ENCODE assay signal across 9 mouse cellular contexts in genomic region chr12:111936706-111937550, GRCm38 (mm10). TPM values are rescaled to one million over a fixed set of nuclear protein-coding genes. Genes with fewer than 3 reads are reported as not detected.
DNase-seq lines count a peak whose midpoint lies in the region; ATAC-seq lines count a peak whose summit lies in the region.
"Had no signal": no experiment of that assay in that cellular context is flagged by ENCODE, and none has a peak within 500 bp of the region (broad histone marks: within the 10 kb centered on the region; RNA-seq: fewer than 3 reads in every experiment).

No protein-coding gene starts in this region.

- no peak for DNase-seq in neural tube, embryonic 10.5 days (ENCODE audit: extremely low spot score, low spot score)
- DNase-seq in spleen, adult 12 weeks (ENCODE audit: low spot score), result no peak
- DNase-seq in cerebellum, adult 8-10 months, result no peak
- no peak for DNase-seq in spleen, adult 18-20 months

- H3K36me3 ChIP-seq in neural tube, embryonic 13.5 days, result no peaks in the 10 kb centered on the region
- no peaks in the 10 kb centered on the region for H3K36me3 ChIP-seq in forebrain, embryonic 12.5 days (replicated peaks)
- H3K36me3 ChIP-seq in kidney, embryonic 14.5 days (ENCODE audit: control insufficient read depth, insufficient read depth, low read length), result no peaks in the 10 kb centered on the region
- H3K36me3 ChIP-seq in lung, embryonic 16.5 days (ENCODE audit: control insufficient read depth, insufficient read depth, low read length), result no peaks in the 10 kb centered on the region

- peak overlapping the region; percentile 3; the same call in 1 of the 2 replicates for H3K9ac ChIP-seq in neural tube, embryonic 13.5 days
- no peak overlapping the region for H3K9ac ChIP-seq in forebrain, embryonic 12.5 days
- peak overlapping the region; percentile 31; the same call in 1 of the 2 replicates for H3K9ac ChIP-seq in kidney, embryonic 14.5 days (ENCODE audit: low read depth, low read length)
- H3K9ac ChIP-seq in lung, embryonic 16.5 days (ENCODE audit: low read length), result peak overlapping the region; percentile 49

- 42% methylated on average over 24 of the region's 24 CpGs for WGBS in neural tube, embryonic 13.5 days
- WGBS in forebrain, embryonic 12.5 days, result 43% methylated on average over 24 of the region's 24 CpGs
- WGBS in kidney, embryonic 14.5 days, result 36% methylated on average over 24 of the region's 24 CpGs
- 22% methylated on average over 24 of the region's 24 CpGs for WGBS in lung, embryonic 16.5 days

- H3K9me3 ChIP-seq in neural tube, embryonic 13.5 days, result no peaks in the 10 kb centered on the region
- no peaks in the 10 kb centered on the region for H3K9me3 ChIP-seq in forebrain, embryonic 12.5 days
- H3K9me3 ChIP-seq in kidney, embryonic 14.5 days (ENCODE audit: control insufficient read depth, low read length), result no peaks in the 10 kb centered on the region
- no peaks in the 10 kb centered on the region for H3K9me3 ChIP-seq in lung, embryonic 16.5 days (ENCODE audit: control insufficient read depth, low read length)
- H3K9me3 ChIP-seq: megakaryocyte, embryonic 14.5 days had no signal

- no peak overlapping the region for H3K4me3 ChIP-seq in neural tube, embryonic 13.5 days
- no peak overlapping the region for H3K4me3 ChIP-seq in forebrain, embryonic 12.5 days (replicated peaks)
- H3K4me3 ChIP-seq in kidney, embryonic 14.5 days (ENCODE audit: low read length), result no peak overlapping the region
- no peak overlapping the region for H3K4me3 ChIP-seq in lung, embryonic 16.5 days (ENCODE audit: low read length)
- H3K4me3 ChIP-seq: megakaryocyte, embryonic 14.5 days had no signal

- H3K4me1 ChIP-seq in neural tube, embryonic 13.5 days (replicated peaks), result peaks cover 21% of the 10 kb centered on the region
- peaks cover 21% of the 10 kb centered on the region for H3K4me1 ChIP-seq in forebrain, embryonic 12.5 days
- H3K4me1 ChIP-seq in kidney, embryonic 14.5 days (ENCODE audit: control insufficient read depth, insufficient read depth, low read length), result peaks cover 47% of the 10 kb centered on the region
- peaks cover 64% of the 10 kb centered on the region for H3K4me1 ChIP-seq in lung, embryonic 16.5 days (replicated peaks; ENCODE audit: control insufficient read depth, insufficient read depth, low read length)

- no peaks in the 10 kb centered on the region for H3K27me3 ChIP-seq in neural tube, embryonic 13.5 days
- no peaks in the 10 kb centered on the region; the same call in 1 of the 2 replicates for H3K27me3 ChIP-seq in forebrain, embryonic 12.5 days
- no peaks in the 10 kb centered on the region for H3K27me3 ChIP-seq in kidney, embryonic 14.5 days (ENCODE audit: control insufficient read depth, insufficient read depth, low read length)
- no peaks in the 10 kb centered on the region for H3K27me3 ChIP-seq in lung, embryonic 16.5 days (ENCODE audit: control insufficient read depth, insufficient read depth, low read depth, low read length)
- H3K27me3 ChIP-seq: megakaryocyte, embryonic 14.5 days had no signal

- no peak overlapping the region for H3K4me2 ChIP-seq in neural tube, embryonic 13.5 days
- no peak overlapping the region for H3K4me2 ChIP-seq in forebrain, embryonic 12.5 days
- peak overlapping the region; percentile 10; the same call in 1 of the 2 replicates for H3K4me2 ChIP-seq in kidney, embryonic 14.5 days (replicated peaks; ENCODE audit: low read depth, low read length)
- H3K4me2 ChIP-seq in lung, embryonic 16.5 days (ENCODE audit: low read depth, low read length), result peak overlapping the region; percentile 42

- ATAC-seq in neural tube, embryonic 13.5 days (ENCODE audit: low read depth), result no peak
- ATAC-seq in forebrain, embryonic 12.5 days (ENCODE audit: low FRiP score), result peak; percentile 53; the same call in 1 of the 2 replicates
- peak; percentile 60 for ATAC-seq in kidney, embryonic 14.5 days (ENCODE audit: low FRiP score, low TSS enrichment)
- peak; percentile 85 for ATAC-seq in lung, embryonic 16.5 days (ENCODE audit: low read depth)

- peak overlapping the region; percentile 23; the same call in 1 of the 2 replicates for H3K27ac ChIP-seq in neural tube, embryonic 13.5 days (replicated peaks)
- no peak overlapping the region for H3K27ac ChIP-seq in forebrain, embryonic 12.5 days
- H3K27ac ChIP-seq in kidney, embryonic 14.5 days (ENCODE audit: low read depth, low read length), result peak overlapping the region; percentile 84
- peak overlapping the region; percentile 98 for H3K27ac ChIP-seq in lung, embryonic 16.5 days (ENCODE audit: low read length)

RNA-seq across cellular contexts. Expression of gene Ppp1r13b, which starts 29.0 kb away (rescaled TPM):
- 24.1 and 26.9 TPM in 2 replicates for polyA plus RNA-seq in neural tube, embryonic 13.5 days (2015; fragmentation: Nextera tagmentation; extraction: Ambion mirVana)
- polyA plus RNA-seq in forebrain, embryonic 12.5 days (2016; fragmentation: Nextera tagmentation; extraction: Ambion mirVana), result 9.5 and 9.9 TPM in 2 replicates
- 13.6 and 20.6 TPM in 2 replicates for polyA plus RNA-seq in kidney, embryonic 14.5 days (2014; fragmentation: Nextera tagmentation; extraction: Ambion mirVana)
- polyA plus RNA-seq in lung, embryonic 16.5 days (2015; fragmentation: Nextera tagmentation; extraction: Ambion mirVana), result 11.3 and 15.9 TPM in 2 replicates

RNA-seq across cellular contexts. Expression of gene Atp5mpl, which starts 29.8 kb away (rescaled TPM):
- polyA plus RNA-seq in neural tube, embryonic 13.5 days (2015; fragmentation: Nextera tagmentation; extraction: Ambion mirVana), result 737 and 818 TPM in 2 replicates
- 590 and 598 TPM in 2 replicates for polyA plus RNA-seq in forebrain, embryonic 12.5 days (2016; fragmentation: Nextera tagmentation; extraction: Ambion mirVana)
- 689 and 1,049 TPM in 2 replicates for polyA plus RNA-seq in kidney, embryonic 14.5 days (2014; fragmentation: Nextera tagmentation; extraction: Ambion mirVana)
- 621 and 663 TPM in 2 replicates for polyA plus RNA-seq in lung, embryonic 16.5 days (2015; fragmentation: Nextera tagmentation; extraction: Ambion mirVana)

RNA-seq across cellular contexts. Expression of gene Tdrd9, which starts 34.4 kb away (rescaled TPM):
- polyA plus RNA-seq in neural tube, embryonic 13.5 days (2015; fragmentation: Nextera tagmentation; extraction: Ambion mirVana), result 0.74 and 1.4 TPM in 2 replicates
- polyA plus RNA-seq in forebrain, embryonic 12.5 days (2016; fragmentation: Nextera tagmentation; extraction: Ambion mirVana), result 1.2 and 2.0 TPM in 2 replicates
- 0.44 and 0.65 TPM in 2 replicates for polyA plus RNA-seq in kidney, embryonic 14.5 days (2014; fragmentation: Nextera tagmentation; extraction: Ambion mirVana)
- polyA plus RNA-seq in lung, embryonic 16.5 days (2015; fragmentation: Nextera tagmentation; extraction: Ambion mirVana), result 0.18 and 0.23 TPM in 2 replicates

RNA-seq across cellular contexts. Expression of gene Rd3l, which starts 44.2 kb away (rescaled TPM):
- not detected in 2 replicates for polyA plus RNA-seq in neural tube, embryonic 13.5 days (2015; fragmentation: Nextera tagmentation; extraction: Ambion mirVana)
- not detected in 2 replicates for polyA plus RNA-seq in forebrain, embryonic 12.5 days (2016; fragmentation: Nextera tagmentation; extraction: Ambion mirVana)
- not detected in 2 replicates for polyA plus RNA-seq in kidney, embryonic 14.5 days (2014; fragmentation: Nextera tagmentation; extraction: Ambion mirVana)
- polyA plus RNA-seq in lung, embryonic 16.5 days (2015; fragmentation: Nextera tagmentation; extraction: Ambion mirVana), result not detected in 2 replicates

Comparison
In these comparisons a context has a peak if more than half of its experiments do, and no peak if none do; other contexts are left out.
1. H3K4me2 ChIP-seq: peak in kidney, embryonic 14.5 days (single experiment) and lung, embryonic 16.5 days (single experiment); none in neural tube, embryonic 13.5 days (single experiment) and forebrain, embryonic 12.5 days (single experiment).